19 mouse cellular contexts compared by ENCODE assay signal in genomic region chrX:160471257-160471786, GRCm38 (mm10). TPM values are rescaled to one million over a fixed set of nuclear protein-coding genes. Genes with fewer than 3 reads are reported as not detected.
A peak's percentile ranks its signal among the peaks of the same experiment; 100 is the strongest.
DNase-seq lines count a peak whose midpoint lies in the region; ATAC-seq and TF ChIP-seq lines count a peak whose summit lies in the region.
"Had no signal": no experiment of that assay in that cellular context is flagged by ENCODE, and none has a peak within 500 bp of the region (broad histone marks: within the 10 kb centered on the region; RNA-seq: fewer than 3 reads in every experiment).

No protein-coding gene starts in this region.

- H3K9ac ChIP-seq in midbrain, embryonic 13.5 days (replicated peaks), result no peak overlapping the region
- no peak overlapping the region for H3K9ac ChIP-seq in midbrain, postnatal 0 days (replicated peaks; ENCODE audit: low read length, poor library complexity, severe bottlenecking)
- H3K9ac ChIP-seq: embryonic facial prominence, embryonic 15.5 days; heart, embryonic 13.5 days; hindbrain, embryonic 15.5 days had no signal

- 73% methylated on average over 3 of the region's 3 CpGs for WGBS in midbrain, embryonic 13.5 days
- 70% methylated on average over 3 of the region's 3 CpGs for WGBS in midbrain, postnatal 0 days

- H3K9me3 ChIP-seq in midbrain, embryonic 13.5 days, result no peaks in the 10 kb centered on the region
- H3K9me3 ChIP-seq in midbrain, postnatal 0 days (ENCODE audit: low read length), result no peaks in the 10 kb centered on the region
- H3K9me3 ChIP-seq: embryonic facial prominence, embryonic 15.5 days; forebrain, embryonic 10.5 days; heart, embryonic 13.5 days; hindbrain, embryonic 15.5 days had no signal

- DNase-seq in adrenal gland, postnatal 36 days, result peak; percentile 6 to 16
- DNase-seq in adrenal gland, adult 18-20 months (ENCODE audit: low spot score in 2 of 2), result no peak
- DNase-seq in midbrain, postnatal 0 days (ENCODE audit: low spot score), result no peak
- peak; percentile 35 for DNase-seq in brain, embryonic 14.5 days (ENCODE audit: low read depth)
- no peak for DNase-seq in heart, adult 18-20 months
- DNase-seq: cerebellum, adult 11 months; cerebellum, adult 8-10 months; cerebellum, postnatal 14 days; embryo, embryonic 11 days; gastrocnemius, adult 2 months; gastrocnemius, postnatal 25 days; heart, postnatal 36 days had no signal

- H3K4me3 ChIP-seq in midbrain, embryonic 13.5 days (replicated peaks), result no peak overlapping the region
- H3K4me3 ChIP-seq in midbrain, postnatal 0 days (ENCODE audit: low read depth, low read length), result no peak overlapping the region
- H3K4me3 ChIP-seq: embryonic facial prominence, embryonic 15.5 days; erythroblast, embryonic 14.5 days; forebrain, embryonic 10.5 days; gastrocnemius, adult 2 months; heart, embryonic 13.5 days; hindbrain, embryonic 15.5 days had no signal

- peak; percentile 75; the same call in 1 of the 2 replicates for ATAC-seq in midbrain, embryonic 13.5 days
- ATAC-seq in midbrain, postnatal 0 days (ENCODE audit: low FRiP score), result no peak
- ATAC-seq: forebrain, embryonic 14.5 days had no signal

- no peak for TF ChIP-seq CTCF in midbrain, postnatal 0 days (IDR thresholded peaks at IDR 0.05)
- TF ChIP-seq CTCF in brain, embryonic 14.5 days (IDR thresholded peaks at IDR 0.05; ENCODE audit: borderline replicate concordance, extremely low read depth, insufficient read depth, insufficient read length), result no peak

- H3K27me3 ChIP-seq in midbrain, embryonic 13.5 days, result peaks cover 13% of the 10 kb centered on the region; the same call in 1 of the 2 replicates
- peaks cover 3% of the 10 kb centered on the region; the same call in 1 of the 2 replicates for H3K27me3 ChIP-seq in midbrain, postnatal 0 days (ENCODE audit: insufficient read depth, low read length)
- H3K27me3 ChIP-seq: embryonic facial prominence, embryonic 15.5 days had no signal

- no peaks in the 10 kb centered on the region for H3K4me1 ChIP-seq in midbrain, embryonic 13.5 days (replicated peaks)
- H3K4me1 ChIP-seq in midbrain, postnatal 0 days (ENCODE audit: insufficient read depth, low read length), result no peaks in the 10 kb centered on the region
- H3K4me1 ChIP-seq: embryonic facial prominence, embryonic 15.5 days; forebrain, embryonic 10.5 days; heart, embryonic 13.5 days; hindbrain, embryonic 15.5 days had no signal

- H3K27ac ChIP-seq in midbrain, embryonic 13.5 days, result no peak overlapping the region
- no peak overlapping the region for H3K27ac ChIP-seq in midbrain, postnatal 0 days (ENCODE audit: low read depth, low read length)
- H3K27ac ChIP-seq: embryonic facial prominence, embryonic 15.5 days; forebrain, embryonic 10.5 days; gastrocnemius, adult 2 months; heart, embryonic 13.5 days; hindbrain, embryonic 15.5 days had no signal

- H3K4me2 ChIP-seq in midbrain, embryonic 13.5 days (replicated peaks), result no peak overlapping the region
- H3K4me2 ChIP-seq in midbrain, postnatal 0 days (ENCODE audit: low read depth, low read length, poor library complexity, severe bottlenecking), result no peak overlapping the region
- H3K4me2 ChIP-seq: embryonic facial prominence, embryonic 15.5 days; heart, embryonic 13.5 days; hindbrain, embryonic 15.5 days had no signal

- TF ChIP-seq POLR2A in brain, embryonic 14.5 days (IDR thresholded peaks at IDR 0.05; ENCODE audit: borderline replicate concordance, extremely low read depth, insufficient read depth, insufficient read length, poor library complexity, severe bottlenecking), result no peak

- H3K36me3 ChIP-seq in midbrain, embryonic 13.5 days, result no peaks in the 10 kb centered on the region
- no peaks in the 10 kb centered on the region for H3K36me3 ChIP-seq in midbrain, postnatal 0 days (ENCODE audit: insufficient read depth, low read length)
- H3K36me3 ChIP-seq: embryonic facial prominence, embryonic 15.5 days; forebrain, embryonic 10.5 days; heart, embryonic 13.5 days; hindbrain, embryonic 15.5 days had no signal

RNA-seq across cellular contexts. Expression of gene Phka2, which starts 30.6 kb away (rescaled TPM):
- 10 to 100 TPM; 25.2 to 28.0 TPM for total RNA-seq in adrenal gland, postnatal 36 days (2021)
- 10 to 100 TPM; 29.3 to 33.7 TPM for total RNA-seq in adrenal gland, adult 18-20 months (2021)
- polyA plus RNA-seq in midbrain, embryonic 13.5 days (2015; fragmentation: Nextera tagmentation; extraction: Ambion mirVana), result 15.9 and 18.4 TPM in 2 replicates
- total RNA-seq in midbrain, postnatal 0 days (2014; rRNA removed), result 16.3 and 19.3 TPM in 2 replicates
- 6.3 and 8.2 TPM in 2 replicates for polyA plus RNA-seq in midbrain, postnatal 0 days (2015; fragmentation: Nextera tagmentation; extraction: Ambion mirVana)
- 20.5 and 23.7 TPM in 2 replicates for polyA plus RNA-seq in brain, embryonic 14.5 days (2012; rRNA removed)
- total RNA-seq in heart, adult 18-20 months (2021), result 10 to 100 TPM; 12.1 to 13.3 TPM

Comparison
In these comparisons a context has a peak if more than half of its experiments do, and no peak if none do; other contexts are left out.
1. DNase-seq: peak in adrenal gland, postnatal 36 days (2 of 2) and brain, embryonic 14.5 days (single experiment); none in adrenal gland, adult 18-20 months (0 of 2), midbrain, postnatal 0 days (single experiment) and heart, adult 18-20 months (0 of 2).